Mouse (Mus musculus) myocyte (in vitro differentiated cells): Measurements from ENCODE around the gene Myo16.

ENCODE experiments used
- MAX ChIP-seq: IDR thresholded peaks from one replicate; pipeline ENCODE4 v1.6.1; 2011; ENCODE audit warnings: low read depth, mild to moderate bottlenecking, control low read depth
- POLR2A ChIP-seq: IDR thresholded peaks from one replicate; pipeline ENCODE4 v1.6.1; 2011; ENCODE audit warnings: low read depth, mild to moderate bottlenecking, control low read depth, moderate library complexity; ENCODE audit not compliant: insufficient read length
- POLR2AphosphoS2 ChIP-seq: IDR thresholded peaks from one replicate; pipeline ENCODE4 v1.6.1; 2011; ENCODE audit warnings: low read depth, control low read depth; ENCODE audit not compliant: insufficient read length
- TCF12 ChIP-seq: IDR thresholded peaks from one replicate; pipeline ENCODE4 v1.6.1; 2011; ENCODE audit warnings: mild to moderate bottlenecking, control low read depth; ENCODE audit not compliant: poor library complexity, insufficient read depth, severe bottlenecking
- USF1 ChIP-seq: IDR thresholded peaks from one replicate; pipeline ENCODE4 v1.6.1; 2011; ENCODE audit warnings: low read depth, mild to moderate bottlenecking, control low read depth, moderate library complexity

GRCm38 (mm10) chr8:10234516-10234915 is 80.8 kb downstream of the Myo16 start:
- TF ChIP-seq MAX: no peak
- no peak for TF ChIP-seq TCF12
- no peak for TF ChIP-seq POLR2A
- no peak for TF ChIP-seq POLR2AphosphoS2
- TF ChIP-seq USF1: no peak
